Mouse (Mus musculus): ENCODE measurements around the gene Ciao2a. TPM values are rescaled to one million over a fixed set of nuclear protein-coding genes. Genes with fewer than 3 reads are reported as not detected.

Gene Ciao2a
- total RNA-seq, 2 experiments from 2014 or later, result 62.4 to 64.9 TPM

DNA sequence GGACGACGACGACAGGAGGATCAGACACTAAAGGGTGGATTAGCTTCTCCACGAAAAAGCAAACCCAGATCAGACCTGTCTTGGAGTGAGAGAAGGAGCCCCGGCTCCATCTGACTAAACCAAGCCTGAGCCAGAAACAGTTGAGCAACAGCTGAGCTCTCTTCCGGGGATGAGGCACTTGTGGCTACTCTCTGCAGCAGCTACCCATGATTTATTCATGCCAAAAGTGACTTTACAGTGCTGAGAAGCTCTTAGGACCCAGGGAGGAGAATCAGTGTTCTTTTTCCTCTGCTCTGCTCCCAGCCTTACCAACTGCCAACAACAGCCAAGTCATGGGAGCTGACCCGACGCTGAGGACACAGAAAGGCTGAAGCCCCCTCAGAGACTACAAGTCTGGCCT, 9.5 kb upstream of the Ciao2a start:
- intact Hi-C loops (cut with DNase I), result no loop called here
- peak; percentile 28 for DNase-seq (ENCODE audit: low spot score)

DNA sequence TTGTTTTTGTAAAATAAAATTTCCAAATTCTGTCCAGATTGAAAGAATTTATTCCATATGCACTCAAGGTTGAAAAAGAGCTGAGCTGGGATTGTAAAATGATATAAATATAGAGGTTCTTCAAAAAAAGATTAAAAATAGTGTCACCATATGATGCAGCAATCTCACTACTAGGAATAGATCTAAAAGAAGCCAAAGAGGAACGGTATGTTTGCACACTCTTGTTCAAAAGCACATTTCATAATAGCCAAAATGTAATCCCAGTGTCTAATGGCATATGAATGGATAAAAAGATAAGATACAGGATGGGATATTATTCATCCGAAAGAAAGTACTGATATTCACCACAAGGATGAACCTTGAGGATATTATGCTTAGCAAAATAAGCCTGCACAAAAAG, 6.9 kb upstream of the Ciao2a start:
- intact Hi-C loops (cut with DNase I), result no loop called here
- DNase-seq (ENCODE audit: low spot score), result no peak

DNA sequence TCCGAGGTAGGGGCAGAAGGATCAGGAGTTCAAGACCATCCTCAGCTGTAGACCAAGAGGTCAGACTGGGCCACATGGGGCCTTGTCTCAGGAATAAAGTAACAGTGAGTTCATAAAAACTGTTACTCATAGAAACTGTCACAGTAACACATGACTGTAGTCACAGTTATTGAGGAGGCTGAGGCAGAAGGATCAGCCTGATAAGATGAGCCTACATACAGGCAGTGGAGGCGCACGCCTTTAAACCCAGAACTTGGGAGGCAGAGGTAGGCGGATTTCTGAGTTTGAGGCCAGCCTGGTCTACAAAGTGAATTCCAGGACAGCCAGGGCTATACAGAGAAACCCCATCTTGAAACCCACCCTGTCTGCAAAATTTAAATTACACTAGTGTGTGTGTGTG, 6.3 kb upstream of the Ciao2a start:
- DNase-seq (ENCODE audit: low spot score), result no peak
- intact Hi-C loops (cut with DNase I), result loop anchor here (5.0 kb wide), 1 partner anchor 58 kb away; the partner anchor contains the start of gene Ppib

DNA sequence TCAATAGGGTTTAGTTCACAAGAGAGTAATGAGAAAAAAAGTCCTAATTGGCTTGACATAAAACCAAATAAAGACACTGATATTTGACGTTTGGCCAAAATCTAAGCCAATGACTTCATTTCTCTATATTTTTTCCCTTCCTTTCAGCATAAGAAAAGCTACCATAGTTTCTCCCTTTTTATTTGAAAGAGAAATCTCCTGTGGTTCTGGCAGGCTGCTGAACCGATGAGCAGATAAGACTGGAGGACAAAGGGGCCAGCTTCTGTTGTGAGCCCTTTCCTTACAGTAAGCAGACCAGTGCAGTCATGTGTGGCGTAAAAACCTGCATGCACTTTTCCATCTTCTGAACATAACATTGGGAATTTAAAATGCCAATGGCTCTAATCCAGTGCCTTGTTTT, 5.5 kb upstream of the Ciao2a start:
- DNase-seq (ENCODE audit: low spot score), result no peak
- intact Hi-C loops (cut with DNase I), result loop anchor here (5.0 kb wide), 1 partner anchor 59 kb away; the partner anchor contains the start of gene Ppib

DNA sequence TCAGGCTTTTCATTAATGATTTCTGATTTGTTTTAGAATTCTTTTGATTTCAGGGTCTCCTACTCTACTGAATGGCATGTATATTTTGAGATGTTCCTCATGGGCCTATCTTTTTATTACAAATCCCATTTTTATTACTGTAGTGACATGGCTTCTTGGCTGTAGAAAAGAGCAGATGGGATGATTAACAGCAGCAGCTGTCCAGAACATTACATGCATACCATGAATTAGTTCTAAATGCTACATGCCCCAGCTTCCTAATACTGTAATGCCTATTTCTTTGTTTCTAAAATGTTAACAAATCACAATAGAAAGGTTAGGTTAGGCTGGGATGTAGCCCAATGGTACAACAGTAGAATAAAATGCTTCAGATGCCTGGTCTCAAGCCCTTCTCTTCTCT, 5.0 kb upstream of the Ciao2a start:
- intact Hi-C loops (cut with DNase I), result loop anchor here (5.0 kb wide), 1 partner anchor 59 kb away; the partner anchor contains the start of gene Ppib
- no peak for DNase-seq (ENCODE audit: low spot score)

DNA sequence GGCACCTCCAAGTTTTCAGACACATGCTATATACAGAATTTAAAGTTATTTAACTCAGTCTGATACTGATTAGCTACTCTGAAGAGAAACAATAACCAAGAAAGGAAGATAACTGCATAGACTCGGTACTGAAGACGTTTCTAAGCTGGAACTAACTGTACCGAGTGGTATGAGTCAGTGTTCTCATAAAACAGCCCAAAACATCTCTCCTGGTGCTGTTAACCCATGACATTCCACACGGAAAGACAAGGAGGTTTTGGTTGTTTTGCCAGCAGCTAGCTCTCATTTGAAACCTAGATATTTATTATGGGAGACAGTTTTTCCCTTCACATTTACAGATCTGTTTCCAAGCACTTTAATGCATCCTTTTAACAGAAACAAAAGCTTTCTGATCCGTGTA, 2.8 kb upstream of the Ciao2a start:
- intact Hi-C loops (cut with DNase I), result loop anchor here (5.0 kb wide), 1 partner anchor 61 kb away; the partner anchor contains the start of gene Ppib
- no peak for DNase-seq (ENCODE audit: low spot score)

DNA sequence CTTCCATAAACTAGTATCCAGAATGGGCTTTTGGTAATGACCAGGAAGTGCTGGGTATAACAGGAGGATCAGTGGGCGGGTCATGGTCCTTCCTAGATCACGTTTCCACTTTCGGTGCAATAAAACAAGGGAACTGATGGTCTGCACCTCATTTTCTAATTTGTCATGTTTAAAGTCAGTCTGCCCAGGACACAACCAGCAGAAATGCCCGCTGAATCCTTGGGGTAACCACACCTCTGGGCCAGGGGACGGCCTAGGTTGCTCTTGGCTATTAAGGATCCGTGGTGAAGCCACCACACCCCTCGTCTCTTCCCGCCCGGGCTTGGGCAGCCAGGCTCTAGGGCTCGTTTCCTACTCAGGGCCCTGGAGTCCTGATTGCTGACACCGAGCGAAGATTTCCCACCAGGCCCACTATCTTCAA, 2.3 kb upstream of the Ciao2a start:
- intact Hi-C loops (cut with DNase I), result loop anchor here (5.0 kb wide), 1 partner anchor 62 kb away; the partner anchor contains the start of gene Ppib
- peak; percentile 6 for DNase-seq (ENCODE audit: low spot score)

DNA sequence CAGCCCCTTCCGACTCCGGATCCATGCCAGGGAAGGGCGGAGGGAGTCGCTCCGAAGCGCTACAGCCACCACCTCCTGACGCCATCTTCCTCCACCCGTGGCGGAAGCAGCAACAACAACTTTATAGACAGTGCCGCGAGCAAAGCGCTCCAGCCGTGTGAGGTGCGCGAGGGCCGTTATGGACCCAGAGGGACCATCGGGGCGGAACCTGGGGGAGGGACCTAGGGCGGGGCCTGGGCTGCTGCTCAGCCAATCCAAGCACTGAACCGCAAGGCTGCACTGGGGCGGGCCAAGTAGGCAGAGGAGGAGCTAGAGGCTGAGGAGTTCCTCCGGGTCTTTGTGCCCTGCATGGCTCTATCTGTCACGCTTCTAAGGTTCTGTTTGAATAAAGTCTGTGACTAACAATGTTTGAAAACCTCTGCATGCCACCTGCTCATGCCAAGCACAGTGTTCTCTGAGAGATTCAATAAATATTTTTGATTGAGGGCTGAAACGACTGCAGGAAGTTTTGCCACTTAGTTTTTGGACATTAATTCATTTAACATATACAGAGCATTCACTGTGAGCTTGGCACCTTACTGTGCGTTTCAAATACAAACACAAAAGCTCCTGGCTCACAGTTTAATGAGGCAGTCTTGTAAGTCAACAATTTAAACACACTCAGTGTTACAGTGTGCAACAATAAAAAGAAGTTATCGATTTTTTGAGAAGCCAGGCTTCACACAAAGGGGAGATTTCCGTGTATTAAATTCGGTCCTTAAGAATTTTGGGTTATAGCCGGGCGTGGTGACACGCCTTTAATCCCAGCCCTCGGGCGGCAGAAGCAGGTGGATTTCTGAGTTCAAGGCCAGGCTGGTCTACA, 1.5 kb upstream of the Ciao2a start:
- peak; percentile 97 for DNase-seq (ENCODE audit: low spot score)
- intact Hi-C loops (cut with DNase I), result loop anchor here (5.0 kb wide), 1 partner anchor 63 kb away; the partner anchor contains the start of gene Ppib

DNA sequence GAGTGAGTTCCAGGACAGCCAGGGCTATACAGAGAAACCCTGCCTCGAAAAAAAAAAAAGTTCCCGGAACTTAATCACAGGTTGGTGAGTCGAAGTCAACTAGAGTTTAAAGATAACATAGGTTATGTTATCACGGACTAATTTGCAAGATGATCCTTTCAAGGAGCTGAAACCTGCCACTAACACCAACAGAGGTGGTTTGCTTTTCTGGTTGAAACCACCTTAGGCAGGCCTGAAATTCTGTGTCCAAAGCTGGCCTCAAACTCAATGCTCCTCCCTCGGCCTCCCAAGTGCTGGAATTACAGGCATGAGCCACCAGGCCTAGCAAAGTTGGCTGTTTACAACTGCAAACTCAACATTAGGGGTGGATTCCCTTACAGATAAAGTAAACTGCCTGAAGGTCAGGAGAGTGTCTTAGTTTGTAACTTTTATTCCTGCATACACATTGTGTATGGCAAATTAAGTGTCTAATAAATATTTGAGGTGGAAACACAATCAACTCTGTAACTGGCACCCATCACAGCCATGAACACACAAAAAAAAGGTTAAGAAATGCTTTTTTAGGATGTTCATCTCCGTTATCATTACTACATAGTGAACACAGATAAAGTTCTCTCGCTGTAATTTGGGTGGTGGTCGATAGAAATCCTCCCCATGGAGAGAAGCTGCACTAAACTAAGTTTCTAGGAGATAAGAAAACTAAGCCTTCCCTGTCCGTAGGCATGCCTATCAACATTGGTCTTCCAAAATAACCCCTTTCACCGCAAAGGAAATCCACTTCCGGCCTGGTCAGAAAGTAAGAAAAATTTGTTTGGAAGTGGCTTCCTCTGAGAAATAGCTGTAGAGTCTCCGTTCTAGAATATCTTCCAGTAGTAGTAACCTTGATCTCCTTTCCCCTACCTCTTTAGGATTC, 612 bp upstream of the Ciao2a start:
- intact Hi-C loops (cut with DNase I), result no loop called here

DNA sequence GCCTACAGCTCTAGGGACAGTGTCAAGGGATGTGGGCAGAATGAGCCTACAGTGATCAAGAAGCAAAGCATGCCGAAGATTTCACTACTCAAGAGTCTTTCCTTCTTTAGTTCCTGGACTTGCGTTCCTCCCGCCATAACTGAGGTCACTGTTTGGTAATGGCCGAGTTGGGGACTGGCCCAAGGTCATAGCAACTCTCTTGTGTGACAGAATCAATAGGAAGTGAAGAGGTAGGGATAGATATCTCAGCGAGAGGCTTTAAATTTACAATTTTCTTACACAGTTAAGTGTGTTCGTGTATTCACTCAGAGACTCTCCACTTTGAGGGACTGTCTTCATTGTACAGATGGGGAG, 759 bp downstream of the Ciao2a start:
- intact Hi-C loops (cut with DNase I), result no loop called here
- no peak for DNase-seq (ENCODE audit: low spot score)

More for the DNA sequence above, 612 bp upstream of the Ciao2a start:
- DNase-seq (ENCODE audit: low spot score), result no peak

DNA sequence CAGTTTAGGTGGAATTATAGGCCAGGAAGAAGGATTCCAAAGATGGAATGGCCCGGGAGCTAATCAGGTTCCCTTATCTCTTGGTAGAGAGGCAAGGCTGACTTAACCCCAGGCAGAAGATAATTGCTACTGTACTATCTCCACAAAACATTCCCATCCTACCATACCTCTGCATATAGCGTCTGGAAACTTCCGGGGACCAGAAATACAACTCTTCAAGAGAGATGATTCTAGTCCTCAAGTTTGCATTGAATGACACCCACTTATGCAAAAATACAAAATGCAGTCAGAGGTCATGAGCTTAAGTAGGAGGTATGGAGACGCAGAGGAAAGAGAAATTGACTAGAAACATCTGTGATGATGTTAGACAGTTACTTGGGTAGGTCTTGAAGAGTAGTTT, 1.5 kb downstream of the Ciao2a start:
- intact Hi-C loops (cut with DNase I), result no loop called here
- no peak for DNase-seq (ENCODE audit: low spot score)

DNA sequence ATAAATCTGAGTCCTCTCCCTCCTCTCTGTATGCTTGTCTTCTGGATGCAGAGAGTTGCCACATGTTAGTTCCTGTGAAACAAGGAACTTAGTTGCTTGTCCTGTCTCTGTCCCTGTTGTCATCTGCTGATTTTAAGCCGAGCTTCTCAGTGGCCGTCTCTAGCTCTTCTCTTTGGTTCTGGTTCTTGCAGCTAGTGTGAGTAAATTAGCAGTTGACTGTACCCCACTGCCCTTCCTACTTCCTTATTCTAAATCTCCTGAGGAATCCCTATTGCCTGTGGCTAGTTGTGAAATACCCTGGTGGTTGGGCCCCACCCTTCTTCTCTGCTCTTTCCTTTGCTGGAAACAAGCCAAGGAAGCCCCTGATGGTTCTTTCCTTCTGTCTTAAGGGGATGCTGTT, 5.1 kb downstream of the Ciao2a start:
- DNase-seq (ENCODE audit: low spot score), result no peak
- intact Hi-C loops (cut with DNase I), result no loop called here

DNA sequence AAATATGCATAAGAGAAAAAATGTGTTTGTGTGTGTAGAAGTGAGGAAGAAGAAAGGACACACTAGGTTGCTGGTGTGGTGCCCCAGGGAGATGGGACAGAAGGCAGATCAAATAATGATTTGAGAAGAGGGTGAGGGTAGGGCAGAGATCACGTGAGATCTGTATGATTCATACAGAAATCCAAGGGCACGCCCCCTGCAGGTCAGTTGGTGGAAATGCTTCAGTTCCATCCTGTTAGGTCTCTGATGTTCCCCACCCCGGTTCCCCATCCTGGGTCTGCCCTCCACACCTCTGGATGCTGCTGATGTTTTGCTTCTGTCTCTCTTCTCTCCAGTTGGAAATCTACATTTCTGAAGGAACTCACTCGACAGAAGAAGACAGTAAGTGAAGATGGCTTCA, 9.6 kb downstream of the Ciao2a start:
- DNase-seq (ENCODE audit: low spot score), result no peak
- intact Hi-C loops (cut with DNase I), result no loop called here

DNA sequence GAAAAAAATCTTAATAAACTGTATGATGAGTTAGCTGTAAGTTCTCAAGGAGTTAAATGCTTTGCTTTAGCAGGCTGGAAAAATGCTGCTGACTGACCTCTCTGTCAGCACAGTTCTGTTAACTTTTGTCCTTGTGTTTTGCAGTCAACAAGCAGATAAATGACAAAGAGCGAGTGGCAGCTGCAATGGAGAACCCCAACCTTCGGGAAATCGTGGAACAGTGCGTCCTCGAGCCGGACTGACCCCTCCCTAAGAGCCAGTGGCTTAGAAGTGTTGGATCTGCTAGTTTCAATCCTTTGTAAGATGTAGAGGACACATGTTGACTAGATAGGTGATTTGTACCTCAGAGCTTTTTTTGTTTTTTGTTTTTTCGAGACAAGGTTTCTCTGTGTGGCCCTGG, 11.8 kb downstream of the Ciao2a start:
- intact Hi-C loops (cut with DNase I), result no loop called here

DNA sequence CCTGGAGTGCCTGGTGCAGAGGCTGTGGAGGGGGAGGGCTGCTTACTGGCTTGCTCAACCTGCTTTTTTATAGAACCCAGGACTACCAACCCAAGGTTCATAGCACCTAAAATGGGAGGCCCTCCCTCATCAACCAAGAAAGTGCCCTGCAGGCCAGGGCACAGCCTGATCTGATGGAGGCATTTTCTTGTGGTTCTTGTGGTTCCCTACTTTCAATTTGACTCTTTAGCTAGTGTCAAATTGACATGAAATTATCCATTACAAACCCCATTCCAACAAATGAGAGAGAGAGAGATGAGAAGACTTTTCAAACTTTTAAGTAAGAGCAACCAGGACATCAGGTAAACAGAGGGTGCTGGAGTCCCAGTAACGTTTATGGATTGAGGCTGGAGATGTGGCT, 15.9 kb downstream of the Ciao2a start:
- DNase-seq (ENCODE audit: low spot score), result no peak
- intact Hi-C loops (cut with DNase I), result loop anchor here (5.0 kb wide), 1 partner anchor 250 kb away; no protein-coding TSS in a partner anchor

More for the DNA sequence above, 11.8 kb downstream of the Ciao2a start:
- no peak for DNase-seq (ENCODE audit: low spot score)

DNA sequence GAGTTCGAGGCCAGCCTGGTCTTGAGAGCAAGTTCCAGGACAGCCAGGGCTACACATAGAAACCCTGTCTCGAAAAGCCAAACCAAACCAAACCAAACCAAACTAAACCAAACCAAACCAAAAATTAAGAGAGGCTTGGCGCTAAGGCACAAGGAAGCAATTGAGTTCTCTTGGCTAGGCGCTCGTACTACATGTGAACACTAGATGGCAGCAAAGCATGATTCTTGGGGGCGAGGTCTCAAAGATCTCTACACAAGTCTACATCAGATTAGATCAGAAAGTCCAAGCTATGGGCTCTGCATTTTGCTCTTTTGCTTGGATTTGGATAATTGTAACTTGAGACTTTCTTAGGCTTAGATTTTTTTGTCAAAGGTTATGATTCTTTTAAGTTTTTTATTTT, 17.8 kb downstream of the Ciao2a start:
- intact Hi-C loops (cut with DNase I), result loop anchor here (5.0 kb wide), 1 partner anchor 248 kb away; no protein-coding TSS in a partner anchor
- DNase-seq (ENCODE audit: low spot score), result no peak

DNA sequence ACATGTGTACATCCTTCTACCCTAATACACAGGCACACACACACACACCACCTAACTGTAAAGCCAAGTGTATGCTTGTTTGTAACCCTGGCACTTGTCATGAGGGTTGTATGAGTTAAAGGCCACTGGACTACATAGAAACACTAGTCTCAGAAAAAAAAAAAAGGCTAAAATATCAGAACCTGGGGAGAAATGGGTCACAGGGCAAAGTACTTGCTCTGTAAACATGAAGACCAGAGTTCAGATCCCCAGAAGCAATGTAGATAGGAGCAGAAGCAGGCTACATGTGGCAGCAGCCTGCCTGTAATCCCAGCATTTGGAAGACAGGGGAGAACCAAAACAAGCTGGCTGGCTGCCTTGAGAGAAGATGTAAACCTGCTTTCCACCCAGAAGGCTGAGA, 19.7 kb downstream of the Ciao2a start:
- DNase-seq (ENCODE audit: low spot score), result no peak

DNA sequence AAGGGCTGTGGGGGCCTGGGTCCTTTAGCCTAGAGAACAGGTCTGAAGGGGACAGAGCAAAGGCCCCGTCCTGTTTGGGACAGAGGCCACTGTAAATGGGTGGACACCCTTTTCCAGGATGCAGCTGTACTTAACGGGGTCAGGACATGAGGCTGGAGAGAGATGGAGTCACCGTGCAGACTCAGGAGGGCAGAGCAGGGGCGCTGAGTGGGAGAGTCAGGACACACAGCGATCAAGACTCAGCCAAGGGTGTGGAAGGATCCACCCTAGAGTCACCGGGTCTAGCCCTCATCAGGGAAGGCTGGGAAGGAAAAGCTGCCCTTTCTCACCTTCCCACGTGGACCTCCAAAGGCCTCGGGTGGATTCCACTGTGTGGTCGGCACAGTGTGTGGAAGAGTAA, 25.6 kb downstream of the Ciao2a start:
- intact Hi-C loops (cut with DNase I), result no loop called here
- DNase-seq (ENCODE audit: low spot score), result no peak

More for the DNA sequence above, 19.7 kb downstream of the Ciao2a start:
- intact Hi-C loops (cut with DNase I), result no loop called here

DNA sequence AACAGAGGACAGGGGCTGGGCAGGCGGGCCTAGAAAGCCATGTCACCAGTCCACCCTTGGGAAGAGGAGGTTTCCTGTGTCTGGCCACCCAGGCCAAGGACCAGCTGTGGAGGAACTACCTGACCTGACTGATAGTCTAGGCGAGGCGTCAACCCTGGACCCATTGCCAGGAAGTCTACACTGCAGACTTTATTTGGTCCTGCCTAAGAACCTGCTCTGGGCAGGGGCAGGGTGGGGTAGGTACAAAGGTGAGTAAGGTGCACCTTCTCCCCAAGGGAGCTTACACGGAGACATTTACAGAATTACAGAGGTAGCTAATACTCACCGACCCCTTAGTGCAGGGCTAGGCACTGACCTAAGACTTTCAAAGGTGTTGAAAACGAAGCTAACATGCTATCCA, 27.2 kb downstream of the Ciao2a start:
- intact Hi-C loops (cut with DNase I), result no loop called here
- no peak for DNase-seq (ENCODE audit: low spot score)

DNA sequence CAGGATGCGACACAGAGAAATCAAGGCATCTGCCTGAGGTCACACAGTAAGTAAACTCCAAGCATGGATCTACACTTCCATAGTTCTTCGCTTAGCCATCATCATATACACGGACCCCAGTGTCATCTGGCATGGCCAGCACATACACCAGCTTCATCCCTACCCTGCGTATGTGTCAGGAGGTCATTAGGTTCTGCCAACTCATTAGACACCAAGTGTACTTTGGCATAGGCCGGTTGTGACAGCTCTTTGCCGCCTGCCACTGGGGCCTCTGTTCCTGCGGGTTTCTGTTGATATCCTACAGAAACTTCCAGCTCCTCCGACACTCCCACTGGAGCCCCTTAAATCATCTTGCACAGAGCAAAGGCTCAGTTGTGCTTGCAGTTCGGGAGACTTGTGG, 27.6 kb downstream of the Ciao2a start:
- intact Hi-C loops (cut with DNase I), result no loop called here
- DNase-seq (ENCODE audit: low spot score), result no peak
